Mouse (Mus musculus): Measurements from ENCODE around the gene Raver1. TPM values are rescaled to one million over a fixed set of nuclear protein-coding genes. Genes with fewer than 3 reads are reported as not detected.

Raver1 gene
- polyA plus RNA-seq, 1 experiment from 2014 or later = 49.6 TPM

DNA sequence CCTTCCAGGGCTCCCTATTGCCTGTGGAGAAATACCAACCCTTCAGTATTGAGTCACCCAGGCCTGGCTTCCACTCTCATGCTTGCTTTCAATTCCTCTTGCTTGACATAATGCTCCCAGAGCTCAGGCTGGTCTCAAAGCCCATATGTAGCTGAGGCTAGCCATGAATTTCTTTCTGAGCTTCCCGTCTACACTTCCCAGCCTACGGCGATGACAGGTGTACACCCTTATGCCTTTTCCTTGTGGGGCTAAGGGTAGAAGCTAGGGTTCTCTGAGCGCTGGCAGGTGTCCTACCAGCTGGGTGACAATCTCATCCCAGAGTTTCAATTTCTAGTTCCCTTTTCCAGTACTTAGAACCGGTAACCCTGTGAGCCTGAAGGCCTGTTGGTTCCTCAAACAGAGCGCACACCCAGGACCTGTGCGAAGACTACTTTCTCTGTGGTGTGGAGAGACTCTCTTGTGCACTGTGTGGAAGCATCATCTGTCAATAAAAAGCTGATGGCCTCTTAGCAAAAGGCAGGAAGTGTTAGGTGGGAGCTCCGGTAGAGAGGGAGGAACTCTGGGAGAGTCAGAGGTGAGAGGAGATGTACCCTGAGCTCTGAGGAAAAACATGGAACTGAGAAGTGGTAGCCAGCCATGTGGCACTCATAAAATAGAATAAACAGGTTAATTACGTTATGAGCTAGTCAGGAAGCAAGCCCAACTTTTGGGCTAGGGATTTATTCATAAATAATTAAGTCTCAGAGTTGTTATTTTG is 33.9 kb upstream of the Raver1 start:
- no peak overlapping the region for H3K9ac ChIP-seq
- H3K4me2 ChIP-seq = no peak overlapping the region
- no peaks in the 10 kb centered on the region for H3K27me3 ChIP-seq
- no peaks in the 10 kb centered on the region for H3K9me3 ChIP-seq
- 84% methylated on average over 9 of the region's 9 CpGs for WGBS
- ATAC-seq (ENCODE audit: insufficient number of reproducible peaks, low FRiP score, low TSS enrichment, low read depth) = no peak
- peaks cover 10% of the 10 kb centered on the region for H3K4me1 ChIP-seq
- peaks cover 61% of the 10 kb centered on the region for H3K36me3 ChIP-seq
- no peak overlapping the region for H3K27ac ChIP-seq
- H3K4me3 ChIP-seq = no peak overlapping the region

DNA sequence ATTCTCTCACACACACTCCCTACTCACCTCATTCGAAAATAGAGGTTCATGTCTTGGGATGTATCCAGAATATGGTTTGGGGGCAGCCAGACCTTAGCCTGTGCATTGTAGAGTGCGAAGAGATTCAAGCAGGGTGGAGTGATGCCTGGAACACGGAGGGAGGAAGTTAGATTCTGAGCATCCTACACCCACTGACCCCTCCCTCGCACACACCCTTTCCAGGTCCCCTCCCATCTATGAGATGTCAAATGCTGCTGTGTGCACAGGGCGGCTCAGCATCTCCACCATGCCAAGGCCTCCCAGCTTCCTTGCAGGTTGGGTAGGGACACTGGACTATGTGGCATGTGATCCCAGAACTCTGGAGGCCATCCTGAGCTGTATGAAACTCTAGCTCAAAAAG is 33.0 kb upstream of the Raver1 start:
- Histone ChIP-seq H3K36me3 (peaks cover 70% of the 10 kb centered on the region), H3K27ac (no peak overlapping the region), H3K9ac (no peak overlapping the region), H3K9me3 (no peaks in the 10 kb centered on the region), H3K4me3 (no peak overlapping the region), H3K27me3 (no peaks in the 10 kb centered on the region), H3K4me1 (0 out of 2 replicates have a peak, but pooled peaks cover 1% of the 10 kb centered on the region), H3K4me2 (no peak overlapping the region)
- ATAC-seq (ENCODE audit: insufficient number of reproducible peaks, low FRiP score, low TSS enrichment, low read depth) = no peak
- 83% methylated on average over 5 of the region's 5 CpGs for WGBS

GRCm38 (mm10) chr9:21121483-21121882 is 29.7 kb upstream of the Raver1 start:
- peaks cover 61% of the 10 kb centered on the region for H3K36me3 ChIP-seq
- no peak overlapping the region for H3K4me3 ChIP-seq

GRCm38 (mm10) chr9:21117073-21117472 is 25.3 kb upstream of the Raver1 start:
- Histone ChIP-seq H3K4me1 (no peaks in the 10 kb centered on the region), H3K9me3 (no peaks in the 10 kb centered on the region), H3K9ac (no peak overlapping the region), H3K27me3 (no peaks in the 10 kb centered on the region), H3K27ac (no peak overlapping the region), H3K4me2 (no peak overlapping the region), H3K4me3 (no peak overlapping the region), H3K36me3 (peaks cover 51% of the 10 kb centered on the region)
- ATAC-seq (ENCODE audit: insufficient number of reproducible peaks, low FRiP score, low TSS enrichment, low read depth) = no peak
- 74% methylated on average over 6 of the region's 6 CpGs for WGBS

More at GRCm38 (mm10) chr9:21121483-21121882, 29.7 kb upstream of the Raver1 start:
- whole genome bisulfite sequencing = 83% methylated on average over 16 of the region's 16 CpGs
- no peaks in the 10 kb centered on the region for H3K9me3 ChIP-seq
- H3K4me1 ChIP-seq = no peaks in the 10 kb centered on the region
- no peak overlapping the region for H3K27ac ChIP-seq
- H3K27me3 ChIP-seq = no peaks in the 10 kb centered on the region
- no peak overlapping the region for H3K9ac ChIP-seq
- no peak; the same call in 1 of the 2 replicates for ATAC-seq (ENCODE audit: insufficient number of reproducible peaks, low FRiP score, low TSS enrichment, low read depth)
- H3K4me2 ChIP-seq = no peak overlapping the region

DNA sequence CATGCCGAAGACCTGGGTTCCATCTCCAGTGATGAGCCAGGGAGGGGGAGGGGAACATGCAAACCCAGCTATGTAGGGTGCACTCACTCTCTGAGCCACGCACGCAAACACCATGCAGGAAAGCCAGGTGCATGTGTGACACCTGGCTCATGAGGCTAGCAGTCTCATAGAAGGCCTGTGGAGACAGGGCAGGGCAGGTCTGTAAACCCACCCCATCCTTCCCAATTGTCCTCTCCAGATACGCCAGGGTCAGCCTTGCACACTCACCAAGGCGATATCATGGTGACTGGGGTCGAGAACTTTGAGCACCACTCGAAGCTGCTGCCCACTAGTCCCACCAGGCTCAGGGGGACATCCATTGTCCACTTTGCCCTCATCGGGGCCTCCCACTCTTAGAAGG is 23.3 kb upstream of the Raver1 start:
- H3K27me3 ChIP-seq = no peaks in the 10 kb centered on the region
- H3K36me3 ChIP-seq = peaks cover 42% of the 10 kb centered on the region
- 88% methylated on average over 8 of the region's 8 CpGs for WGBS
- no peak overlapping the region for H3K4me3 ChIP-seq
- H3K4me1 ChIP-seq = no peaks in the 10 kb centered on the region
- H3K9ac ChIP-seq = no peak overlapping the region
- no peak overlapping the region for H3K27ac ChIP-seq
- H3K9me3 ChIP-seq = no peaks in the 10 kb centered on the region
- no peak overlapping the region for H3K4me2 ChIP-seq
- ATAC-seq (ENCODE audit: insufficient number of reproducible peaks, low FRiP score, low TSS enrichment, low read depth) = no peak

DNA sequence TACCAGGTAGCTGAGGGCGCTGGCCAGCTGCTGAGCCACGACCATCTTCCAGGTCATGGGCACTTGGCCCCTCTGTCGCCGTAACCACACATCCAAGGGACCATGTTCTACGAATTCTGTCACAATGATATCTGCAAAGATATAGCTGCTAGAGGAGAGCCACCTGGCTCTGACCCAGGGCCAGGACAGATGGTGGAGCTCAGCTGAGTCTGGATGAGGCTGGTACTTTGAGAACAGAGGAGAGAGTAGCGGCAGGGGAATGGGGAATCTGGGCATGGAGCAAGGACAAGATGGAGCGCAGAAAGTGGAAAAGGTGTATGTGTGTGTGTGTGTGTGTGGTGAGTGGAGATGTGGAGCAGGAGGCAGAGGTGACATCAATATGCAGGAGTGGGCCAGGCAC is 22.4 kb upstream of the Raver1 start:
- Histone ChIP-seq H3K27me3 (no peaks in the 10 kb centered on the region), H3K27ac (no peak overlapping the region), H3K4me2 (no peak overlapping the region), H3K4me1 (no peaks in the 10 kb centered on the region), H3K4me3 (no peak overlapping the region), H3K36me3 (peaks cover 41% of the 10 kb centered on the region), H3K9me3 (no peaks in the 10 kb centered on the region), H3K9ac (no peak overlapping the region)
- 87% methylated on average over 7 of the region's 7 CpGs for WGBS
- ATAC-seq (ENCODE audit: insufficient number of reproducible peaks, low FRiP score, low TSS enrichment, low read depth) = no peak

DNA sequence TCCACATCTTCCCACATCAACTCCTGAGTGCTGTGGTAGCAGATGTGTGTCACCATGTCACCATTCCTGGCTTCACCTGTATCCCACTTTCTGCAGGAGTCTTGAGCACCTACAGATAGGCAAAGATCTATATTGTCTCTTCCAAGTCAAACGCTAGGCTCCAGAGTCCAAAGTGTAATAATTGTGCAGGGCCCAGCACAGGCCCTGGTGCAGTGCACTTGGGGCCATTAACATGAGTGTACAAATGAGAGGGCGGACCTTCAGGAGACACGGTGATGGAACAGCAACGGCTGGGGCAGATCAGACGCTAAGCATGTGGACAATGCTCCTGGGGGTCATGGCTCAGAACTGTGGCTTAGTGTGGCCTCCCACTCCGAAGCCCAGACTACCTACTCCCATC is 21.9 kb upstream of the Raver1 start:
- Histone ChIP-seq H3K4me3 (no peak overlapping the region), H3K9ac (no peak overlapping the region), H3K4me2 (no peak overlapping the region), H3K27me3 (no peaks in the 10 kb centered on the region), H3K36me3 (peaks cover 46% of the 10 kb centered on the region), H3K27ac (no peak overlapping the region), H3K9me3 (no peaks in the 10 kb centered on the region), H3K4me1 (no peaks in the 10 kb centered on the region)
- WGBS = 85% methylated on average over 6 of the region's 6 CpGs
- no peak for ATAC-seq (ENCODE audit: insufficient number of reproducible peaks, low FRiP score, low TSS enrichment, low read depth)

GRCm38 (mm10) chr9:21107607-21108237 is 15.9 kb upstream of the Raver1 start:
- Histone ChIP-seq H3K27ac (no peak overlapping the region), H3K9me3 (no peaks in the 10 kb centered on the region), H3K36me3 (peaks cover 31% of the 10 kb centered on the region), H3K9ac (no peak overlapping the region), H3K4me2 (no peak overlapping the region), H3K27me3 (no peaks in the 10 kb centered on the region), H3K4me1 (no peaks in the 10 kb centered on the region), H3K4me3 (no peak overlapping the region)
- 45% methylated on average over 23 of the region's 23 CpGs for WGBS
- no peak for ATAC-seq (ENCODE audit: insufficient number of reproducible peaks, low FRiP score, low TSS enrichment, low read depth)

GRCm38 (mm10) chr9:21105760-21106564 is 14.2 kb upstream of the Raver1 start:
- Histone ChIP-seq H3K27me3 (no peaks in the 10 kb centered on the region), H3K4me2 (no peak overlapping the region)
- WGBS = 74% methylated on average over 5 of the region's 5 CpGs

GRCm38 (mm10) chr9:21104814-21105213 is 13.0 kb upstream of the Raver1 start:
- no peak overlapping the region for H3K4me2 ChIP-seq
- peaks cover 19% of the 10 kb centered on the region for H3K36me3 ChIP-seq
- H3K4me1 ChIP-seq = peaks cover 6% of the 10 kb centered on the region
- ATAC-seq (ENCODE audit: insufficient number of reproducible peaks, low FRiP score, low TSS enrichment, low read depth) = no peak
- H3K9ac ChIP-seq = no peak overlapping the region
- H3K4me3 ChIP-seq = no peak overlapping the region
- no peaks in the 10 kb centered on the region for H3K9me3 ChIP-seq
- H3K27ac ChIP-seq = no peak overlapping the region
- 80% methylated on average over 6 of the region's 6 CpGs for WGBS
- H3K27me3 ChIP-seq = no peaks in the 10 kb centered on the region

More at GRCm38 (mm10) chr9:21105760-21106564, 14.2 kb upstream of the Raver1 start:
- Histone ChIP-seq H3K4me3 (no peak overlapping the region), H3K9me3 (no peaks in the 10 kb centered on the region), H3K4me1 (no peaks in the 10 kb centered on the region), H3K9ac (no peak overlapping the region), H3K27ac (no peak overlapping the region), H3K36me3 (peaks cover 28% of the 10 kb centered on the region)
- no peak for ATAC-seq (ENCODE audit: insufficient number of reproducible peaks, low FRiP score, low TSS enrichment, low read depth)

GRCm38 (mm10) chr9:21102076-21102475 is 10.3 kb upstream of the Raver1 start:
- no peak for ATAC-seq (ENCODE audit: insufficient number of reproducible peaks, low FRiP score, low TSS enrichment, low read depth)
- no peaks in the 10 kb centered on the region for H3K27me3 ChIP-seq
- no peak overlapping the region for H3K4me2 ChIP-seq
- H3K4me3 ChIP-seq = no peak overlapping the region
- peaks cover 3% of the 10 kb centered on the region for H3K36me3 ChIP-seq
- H3K9ac ChIP-seq = no peak overlapping the region
- WGBS = 95% methylated on average over 2 of the region's 2 CpGs
- no peaks in the 10 kb centered on the region for H3K9me3 ChIP-seq
- H3K4me1 ChIP-seq = peaks cover 6% of the 10 kb centered on the region
- no peak overlapping the region for H3K27ac ChIP-seq
